In genomic region chr1:105377546-105377945, GRCm38 (mm10) we compare ENCODE assay signal across 16 mouse cellular contexts. TPM values are rescaled to one million over a fixed set of nuclear protein-coding genes. Genes with fewer than 3 reads are reported as not detected.
"Had no signal": no experiment of that assay in that cellular context is flagged by ENCODE, and none has a peak within 500 bp of the region (broad histone marks: within the 10 kb centered on the region; RNA-seq: fewer than 3 reads in every experiment).

No protein-coding gene starts in this region.

- H3K4me1 ChIP-seq: limb, embryonic 15.5 days; liver, embryonic 12.5 days; megakaryocyte, embryonic 14.5 days; midbrain, embryonic 12.5 days; neural tube, embryonic 13.5 days had no signal

- H3K9ac ChIP-seq: limb, embryonic 15.5 days; liver, embryonic 12.5 days; lung, embryonic 14.5 days; midbrain, embryonic 12.5 days; neural tube, embryonic 13.5 days had no signal

- H3K9me3 ChIP-seq: limb, embryonic 15.5 days; liver, embryonic 12.5 days; midbrain, embryonic 12.5 days; neural tube, embryonic 13.5 days had no signal

- H3K27ac ChIP-seq: left cerebral cortex, adult 2 months; limb, embryonic 15.5 days; liver, embryonic 12.5 days; macrophage; midbrain, embryonic 12.5 days; neural tube, embryonic 13.5 days had no signal

- H3K27me3 ChIP-seq: limb, embryonic 15.5 days; liver, embryonic 12.5 days; megakaryocyte, embryonic 14.5 days; midbrain, embryonic 12.5 days; neural tube, embryonic 13.5 days had no signal

- DNase-seq: kidney, adult 8-10 months; kidney, postnatal 25 days; lung, embryonic 14.5 days; lung, postnatal 10 days; retina, postnatal 1 day; right cerebral cortex, postnatal 14 days; thymus, postnatal 14 days had no signal

- H3K36me3 ChIP-seq: limb, embryonic 15.5 days; liver, embryonic 12.5 days; midbrain, embryonic 12.5 days; neural tube, embryonic 13.5 days had no signal

- H3K4me3 ChIP-seq: left cerebral cortex, adult 2 months; limb, embryonic 15.5 days; liver, embryonic 12.5 days; megakaryocyte, embryonic 14.5 days; midbrain, embryonic 12.5 days; neural tube, embryonic 13.5 days had no signal

- ATAC-seq: intestine, postnatal 0 days; liver, embryonic 12.5 days; midbrain, embryonic 16.5 days had no signal

- H3K4me2 ChIP-seq: limb, embryonic 15.5 days; liver, embryonic 12.5 days; lung, embryonic 14.5 days; midbrain, embryonic 12.5 days; neural tube, embryonic 13.5 days had no signal

RNA-seq across cellular contexts. Expression of gene Rnf152, which starts 21.0 kb away (rescaled TPM):
- polyA plus RNA-seq: macrophage had no signal
